Mouse (Mus musculus): ENCODE data around the gene Zhx3.

The Zhx3 gene

GRCm38 (mm10) chr2:160760433-160761184 lies 112.2 kb downstream of the Zhx3 start:
- no peak for DNase-seq (ENCODE audit: extremely low read depth, low read depth)

- DNase-seq (ENCODE audit: extremely low read depth, low read depth): no peak
Measured at GRCm38 (mm10) chr2:160756583-160757203, 116.1 kb downstream of the Zhx3 start.

- DNase-seq (ENCODE audit: extremely low read depth, low read depth): no peak
Measured at GRCm38 (mm10) chr2:160747075-160747474, 125.7 kb downstream of the Zhx3 start.

- no peak for DNase-seq (ENCODE audit: extremely low read depth, low read depth)
Measured at GRCm38 (mm10) chr2:160746637-160747036, 126.2 kb downstream of the Zhx3 start.

- DNase-seq (ENCODE audit: extremely low read depth, low read depth): no peak
Measured at GRCm38 (mm10) chr2:160745497-160745896, 127.3 kb downstream of the Zhx3 start.

GRCm38 (mm10) chr2:160744823-160745210 lies 128.0 kb downstream of the Zhx3 start:
- DNase-seq (ENCODE audit: extremely low read depth, low read depth): no peak

GRCm38 (mm10) chr2:160744040-160744822 lies 128.6 kb downstream of the Zhx3 start:
- no peak for DNase-seq (ENCODE audit: extremely low read depth, low read depth)

GRCm38 (mm10) chr2:160742161-160742609 lies 130.6 kb downstream of the Zhx3 start:
- DNase-seq (ENCODE audit: extremely low read depth, low read depth): no peak

- DNase-seq (ENCODE audit: extremely low read depth, low read depth): no peak
Measured at GRCm38 (mm10) chr2:160741580-160741979, 131.2 kb downstream of the Zhx3 start.

- DNase-seq (ENCODE audit: extremely low read depth, low read depth): no peak
Measured at GRCm38 (mm10) chr2:160740521-160741156, 132.2 kb downstream of the Zhx3 start.

- no peak for DNase-seq (ENCODE audit: extremely low read depth, low read depth)
Measured at GRCm38 (mm10) chr2:160739647-160740356, 133.0 kb downstream of the Zhx3 start.

- DNase-seq (ENCODE audit: extremely low read depth, low read depth): no peak
Measured at GRCm38 (mm10) chr2:160738354-160738753, 134.4 kb downstream of the Zhx3 start.

GRCm38 (mm10) chr2:160736466-160736865 lies 136.3 kb downstream of the Zhx3 start:
- DNase-seq (ENCODE audit: extremely low read depth, low read depth): no peak

GRCm38 (mm10) chr2:160735706-160736310 lies 137.0 kb downstream of the Zhx3 start:
- no peak for DNase-seq (ENCODE audit: extremely low read depth, low read depth)

GRCm38 (mm10) chr2:160734331-160734730 lies 138.5 kb downstream of the Zhx3 start:
- DNase-seq (ENCODE audit: extremely low read depth, low read depth): no peak

- no peak for DNase-seq (ENCODE audit: extremely low read depth, low read depth)
Measured at GRCm38 (mm10) chr2:160733131-160733531, 139.7 kb downstream of the Zhx3 start.

GRCm38 (mm10) chr2:160732420-160732995 lies 140.3 kb downstream of the Zhx3 start:
- no peak for DNase-seq (ENCODE audit: extremely low read depth, low read depth)

- DNase-seq (ENCODE audit: extremely low read depth, low read depth): no peak
Measured at GRCm38 (mm10) chr2:160731839-160732261, 140.9 kb downstream of the Zhx3 start.

- peak; percentile 66 for DNase-seq (ENCODE audit: extremely low read depth, low read depth)
Measured at GRCm38 (mm10) chr2:160731117-160731838, 141.5 kb downstream of the Zhx3 start, which contains the start of gene Plcg1. Gene Plcg1, plus strand, starts transcription at chr2:160731300.

GRCm38 (mm10) chr2:160730797-160731116 lies 142.0 kb downstream of the Zhx3 start:
- no peak for DNase-seq (ENCODE audit: extremely low read depth, low read depth)
